Mouse (Mus musculus): Measurements from ENCODE around the gene Patj. TPM values are rescaled to one million over a fixed set of nuclear protein-coding genes. Genes with fewer than 3 reads are reported as not detected.

Gene Patj
- polyA plus RNA-seq, 1 experiment from 2014 or later, result 17.1 TPM

- WGBS, result 60% methylated on average over 3 of the region's 3 CpGs
- Histone ChIP-seq H3K9me3 (no peaks in the 10 kb centered on the region), H3K4me3 (replicated peaks) (no peak overlapping the region), H3K36me3 (no peaks in the 10 kb centered on the region), H3K27me3 (replicated peaks) (no peaks in the 10 kb centered on the region), H3K9ac (no peak overlapping the region), H3K4me2 (no peak overlapping the region), H3K4me1 (peaks cover 4% of the 10 kb centered on the region; the same call in 1 of the 2 replicates), H3K27ac (peak overlapping the region; percentile 61)
- ATAC-seq (ENCODE audit: insufficient read depth, low FRiP score, low read depth), result no peak
These were observed 363.4 kb downstream of the Patj start for GRCm38 (mm10) chr4:98758872-98759518.

- no peaks in the 10 kb centered on the region for H3K9me3 ChIP-seq
- H3K27me3 ChIP-seq (replicated peaks), result no peaks in the 10 kb centered on the region
- WGBS, result 65% methylated on average over 14 of the region's 14 CpGs
- no peak overlapping the region for H3K4me3 ChIP-seq (replicated peaks)
- no peaks in the 10 kb centered on the region for H3K4me1 ChIP-seq
- H3K4me2 ChIP-seq, result no peak overlapping the region
- H3K27ac ChIP-seq, result no peak overlapping the region
- no peak for ATAC-seq (ENCODE audit: insufficient read depth, low FRiP score, low read depth)
- H3K9ac ChIP-seq, result no peak overlapping the region
- H3K36me3 ChIP-seq, result 0 out of 2 replicates have a peak, but pooled peaks cover 9% of the 10 kb centered on the region
These were observed 371.8 kb downstream of the Patj start for GRCm38 (mm10) chr4:98767134-98768133.

Small RNA genes lying within 50 kb of the gene (microRNA-seq; reads per million reads assigned to microRNA genes)
- gene Gm22625 (not detected), gene Gm26154 (not detected)

Other genes with a start within 250 kb of the Patj start
- 87.8 and 102 TPM in 2 replicates for gene Tm2d1, start 12.5 kb upstream of the Patj start, polyA plus RNA-seq (2015; fragmentation: Nextera tagmentation; extraction: Ambion mirVana)

Data from stomach, embryonic 15.5 days (tissue).